Mouse (Mus musculus) testis, adult 2 months (tissue): ENCODE results near the gene Pten.

Experiments used
- CTCF ChIP-seq: fragments of 200-500 bp; IDR thresholded peaks from 2 replicates; pipeline ENCODE4 v1.5.1; 2012; ENCODE audit warnings: low read depth, mild to moderate bottlenecking, inconsistent platforms, low read length, moderate library complexity; ENCODE audit not compliant: control insufficient read depth, insufficient read depth, insufficient replicate concordance
- POLR2A ChIP-seq: fragments of 200-500 bp; IDR thresholded peaks from 2 replicates; pipeline ENCODE4 v1.6.1; 2012; ENCODE audit warnings: low read depth, mild to moderate bottlenecking, inconsistent platforms, low read length, moderate library complexity; ENCODE audit not compliant: control insufficient read depth

GRCm38 (mm10) chr19:32740641-32741345, 16.5 kb upstream of the Pten start:
- TF ChIP-seq CTCF: no peak
- TF ChIP-seq POLR2A: no peak
